9 mouse cellular contexts compared by ENCODE assay signal in the genomic region with DNA sequence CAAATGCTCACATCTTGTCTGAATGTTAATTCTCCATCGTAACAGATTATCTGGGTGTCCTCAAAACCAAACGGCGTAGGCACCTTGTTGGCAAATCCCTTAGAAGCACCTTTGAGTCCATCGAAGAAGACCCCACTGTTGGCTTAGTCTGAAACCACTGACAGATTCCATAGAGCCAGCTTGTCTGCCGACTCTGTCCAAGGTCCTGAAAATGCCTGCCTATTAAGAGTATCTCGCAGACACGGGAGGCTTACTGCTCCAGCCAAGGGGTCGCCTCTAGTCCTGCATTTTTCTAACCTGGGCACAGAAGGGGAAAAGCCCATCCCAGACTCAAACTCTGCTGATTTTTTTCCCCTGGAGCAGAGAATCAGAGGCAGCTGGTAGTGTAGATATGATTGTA. TPM values are rescaled to one million over a fixed set of nuclear protein-coding genes. Genes with fewer than 3 reads are reported as not detected.
DNase-seq lines count a peak whose midpoint lies in the region; ATAC-seq and TF ChIP-seq lines count a peak whose summit lies in the region.
"Had no signal": no experiment of that assay in that cellular context is flagged by ENCODE, and none has a peak within 500 bp of the region (broad histone marks: within the 10 kb centered on the region; RNA-seq: fewer than 3 reads in every experiment).

No protein-coding gene starts in this region.

- TF ChIP-seq RAD21 in CH12.LX (IDR thresholded peaks at IDR 0.05; ENCODE audit: low read depth, low read length): no peak

- in situ Hi-C loops in CH12.LX (cut with MboI; ENCODE audit: low pct_ligation_motif_present, low pct_unique_long_range_greater_than_20kb, low sequenced_read_pairs): no loop called here

- H3K36me3 ChIP-seq in kidney, embryonic 14.5 days (ENCODE audit: control insufficient read depth, insufficient read depth, low read length): no peaks in the 10 kb centered on the region
- no peaks in the 10 kb centered on the region for H3K36me3 ChIP-seq in CH12.LX (replicated peaks in 1 of 2; ENCODE audit: control insufficient read depth in 1 of 2, insufficient read depth in 1 of 2, low read length in 1 of 2)
- H3K36me3 ChIP-seq: heart, embryonic 12.5 days had no signal

- no peak for TF ChIP-seq CTCF in CH12.LX (conservative IDR thresholded peaks at IDR 0.05 in 1 of 2, IDR thresholded peaks at IDR 0.05 in 1 of 2; ENCODE audit: low read depth in 2 of 2, low read length in 2 of 2)

- H3K4me2 ChIP-seq in kidney, embryonic 14.5 days (replicated peaks; ENCODE audit: low read depth, low read length): no peak overlapping the region
- H3K4me2 ChIP-seq in CH12.LX (ENCODE audit: insufficient read depth, low read depth, poor library complexity, severe bottlenecking): no peak overlapping the region
- H3K4me2 ChIP-seq: heart, embryonic 12.5 days had no signal

- H3K4me1 ChIP-seq in kidney, embryonic 14.5 days (ENCODE audit: control insufficient read depth, insufficient read depth, low read length): peaks cover 13% of the 10 kb centered on the region
- H3K4me1 ChIP-seq in CH12.LX (ENCODE audit: control insufficient read depth in 1 of 2, insufficient read depth in 2 of 2): peaks cover 3 to 6% of the 10 kb centered on the region in 2 experiments; a peak in 3 of 4 replicates

- no peak overlapping the region for H3K27ac ChIP-seq in kidney, embryonic 14.5 days (ENCODE audit: low read depth, low read length)
- no peak overlapping the region for H3K27ac ChIP-seq in CH12.LX (ENCODE audit: insufficient read depth, low read depth)

- H3K9me3 ChIP-seq in kidney, embryonic 14.5 days (ENCODE audit: control insufficient read depth, low read length): no peaks in the 10 kb centered on the region
- peaks cover 6% of the 10 kb centered on the region for H3K9me3 ChIP-seq in CH12.LX (replicated peaks; ENCODE audit: low read length)
- H3K9me3 ChIP-seq: heart, embryonic 12.5 days had no signal

- no peak for TF ChIP-seq EP300 in CH12.LX (IDR thresholded peaks at IDR 0.05; ENCODE audit: low read length)

- DNase-seq in kidney, adult 9 months: peak; percentile 24
- peak; percentile 34 for DNase-seq in CH12.LX (ENCODE audit: extremely low read depth)
- DNase-seq in Muller cell, postnatal 12 days (ENCODE audit: inconsistent ontology term): peak; percentile 41
- peak; percentile 18 to 74 for DNase-seq in kidney, postnatal 36 days
- no peak for DNase-seq in left cerebral cortex, adult 11 months (ENCODE audit: low spot score)
- DNase-seq in frontal cortex, adult 2 months (ENCODE audit: extremely low spot score in 1 of 2, low spot score in 1 of 2): no peak
- no peak for DNase-seq in cerebellum, postnatal 36 days

- H3K79me2 ChIP-seq in CH12.LX (replicated peaks; ENCODE audit: control insufficient read depth, extremely low read depth, insufficient read depth, poor library complexity, severe bottlenecking): no peaks in the 10 kb centered on the region

- no peak overlapping the region for H3K4me3 ChIP-seq in kidney, embryonic 14.5 days (ENCODE audit: low read length)
- no peak overlapping the region for H3K4me3 ChIP-seq in CH12.LX (replicated peaks in 1 of 3; ENCODE audit: low read depth in 2 of 3, low read length in 2 of 3, poor library complexity in 1 of 3)
- H3K4me3 ChIP-seq: heart, embryonic 12.5 days had no signal

- dilution Hi-C loops in CH12.LX (cut with MboI; ENCODE audit: extremely low pct_ligation_motif_present, extremely low pct_unique_long_range_greater_than_20kb, low sequenced_read_pairs): no loop called here

- no peak for TF ChIP-seq POLR2A in CH12.LX (IDR thresholded peaks at IDR 0.05; ENCODE audit: low read depth, low read length)

- 20% methylated on average over 8 of the region's 8 CpGs for WGBS in kidney, embryonic 14.5 days

- H3K9ac ChIP-seq in kidney, embryonic 14.5 days (ENCODE audit: low read depth, low read length): no peak overlapping the region
- no peak overlapping the region for H3K9ac ChIP-seq in CH12.LX (ENCODE audit: insufficient read depth, low read depth)
- H3K9ac ChIP-seq: heart, embryonic 12.5 days had no signal

- peaks cover 50% of the 10 kb centered on the region for H3K27me3 ChIP-seq in kidney, embryonic 14.5 days (ENCODE audit: control insufficient read depth, insufficient read depth, low read length)
- H3K27me3 ChIP-seq in CH12.LX (replicated peaks): peaks cover 43% of the 10 kb centered on the region

- ATAC-seq in kidney, embryonic 14.5 days (ENCODE audit: low FRiP score, low TSS enrichment): no peak

TF ChIP-seq in CH12.LX, 34 proteins besides CTCF, POLR2A, EP300 and RAD21:
- TF ChIP-seq E2F4 (IDR thresholded peaks at IDR 0.05; ENCODE audit: insufficient replicate concordance, low read depth, low read length) (no peak), IRF4 (IDR thresholded peaks at IDR 0.05; ENCODE audit: low read depth, low read length) (no peak), TBP (conservative IDR thresholded peaks at IDR 0.05; ENCODE audit: low read depth, low read length) (no peak)

RNA-seq across cellular contexts. Expression of a gene that starts 5.8 kb away (rescaled TPM):
- 1.5 and 1.6 TPM in 2 replicates for polyA plus RNA-seq in kidney, embryonic 14.5 days (2014; fragmentation: Nextera tagmentation; extraction: Ambion mirVana)
- total RNA-seq in CH12.LX (2012; rRNA removed) (0.30 and 0.34 TPM in 2 replicates), CH12.LX (2014; rRNA removed) (0.05 and 0.18 TPM in 2 replicates)
- polyA plus RNA-seq in CH12.LX (2012; ENCODE audit: insufficient read length, low read depth): 0.71 and 0.83 TPM in 2 replicates
- polyA plus RNA-seq in frontal cortex, adult 2 months (2012; rRNA removed): 345 and 356 TPM in 2 replicates

RNA-seq across cellular contexts. Expression of a gene that starts 25.8 kb away (rescaled TPM):
- polyA plus RNA-seq in kidney, embryonic 14.5 days (2014; fragmentation: Nextera tagmentation; extraction: Ambion mirVana): 0.76 and 1.4 TPM in 2 replicates
- total RNA-seq in CH12.LX (2012; rRNA removed) (not detected in 2 replicates), CH12.LX (2014; rRNA removed) (not detected in 2 replicates)
- not detected in 2 replicates for polyA plus RNA-seq in CH12.LX (2012; ENCODE audit: insufficient read length, low read depth)
- polyA plus RNA-seq in frontal cortex, adult 2 months (2012; rRNA removed): 1.2 and 1.3 TPM in 2 replicates

RNA-seq across cellular contexts. Expression of a gene that starts 54.8 kb away (rescaled TPM):
- 10.7 and 13.8 TPM in 2 replicates for polyA plus RNA-seq in kidney, embryonic 14.5 days (2014; fragmentation: Nextera tagmentation; extraction: Ambion mirVana)
- total RNA-seq in CH12.LX (2012; rRNA removed) (12.0 and 14.4 TPM in 2 replicates), CH12.LX (2014; rRNA removed) (5.0 and 5.2 TPM in 2 replicates)
- polyA plus RNA-seq in CH12.LX (2012; ENCODE audit: insufficient read length, low read depth): 13.1 and 16.5 TPM in 2 replicates
- 31.6 and 34.6 TPM in 2 replicates for polyA plus RNA-seq in frontal cortex, adult 2 months (2012; rRNA removed)

Comparison
In these comparisons a context has a peak if more than half of its experiments do, and no peak if none do; other contexts are left out.
1. DNase-seq: peak in kidney, adult 9 months (single experiment), CH12.LX (single experiment), Muller cell, postnatal 12 days (single experiment) and kidney, postnatal 36 days (2 of 2); none in left cerebral cortex, adult 11 months (single experiment), frontal cortex, adult 2 months (0 of 2) and cerebellum, postnatal 36 days (0 of 2).
2. RNA of a gene that starts 5.8 kb away (polyA plus RNA-seq): 345 to 356 TPM in frontal cortex, adult 2 months; 1.5 to 1.6 TPM in kidney, embryonic 14.5 days and 0.71 to 0.83 TPM in CH12.LX; every median in the first group is over 100 times any median in the second.